19 mouse cellular contexts compared by ENCODE assay signal in the genomic region with DNA sequence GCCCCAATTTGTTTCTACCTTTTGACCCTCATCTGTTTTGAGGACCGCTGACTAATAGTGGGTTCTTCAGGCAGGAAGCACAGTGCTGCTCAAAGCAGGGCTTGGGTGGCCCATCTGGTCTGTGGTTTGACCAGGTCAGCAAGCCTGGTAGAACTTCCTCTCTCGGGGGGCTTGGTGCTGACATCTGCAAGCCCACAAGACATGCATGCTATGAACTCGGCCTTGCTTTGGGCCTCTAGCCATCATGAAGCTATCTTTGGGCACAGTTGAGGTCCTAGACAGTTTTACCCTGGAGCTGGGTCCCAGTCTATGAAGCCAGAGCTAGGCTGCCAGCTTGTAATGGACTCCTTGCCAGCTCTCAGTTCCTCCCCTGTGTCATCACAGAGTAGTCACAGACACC. TPM values are rescaled to one million over a fixed set of nuclear protein-coding genes. Genes with fewer than 3 reads are reported as not detected.
DNase-seq lines count a peak whose midpoint lies in the region; ATAC-seq and TF ChIP-seq lines count a peak whose summit lies in the region.
"Had no signal": no experiment of that assay in that cellular context is flagged by ENCODE, and none has a peak within 500 bp of the region (broad histone marks: within the 10 kb centered on the region; RNA-seq: fewer than 3 reads in every experiment).

No protein-coding gene starts in this region.

- no peak overlapping the region for H3K9ac ChIP-seq in intestine, embryonic 16.5 days (ENCODE audit: low read depth, low read length)
- H3K9ac ChIP-seq: embryonic facial prominence, embryonic 13.5 days; liver, embryonic 13.5 days; midbrain, embryonic 13.5 days; stomach, embryonic 15.5 days had no signal

- H3K36me3 ChIP-seq in heart, embryonic 10.5 days = no peaks in the 10 kb centered on the region
- H3K36me3 ChIP-seq in intestine, embryonic 16.5 days (ENCODE audit: control insufficient read depth, insufficient read depth, low read length) = no peaks in the 10 kb centered on the region
- H3K36me3 ChIP-seq: embryonic facial prominence, embryonic 13.5 days; hindbrain, embryonic 10.5 days; liver, embryonic 13.5 days; midbrain, embryonic 13.5 days; stomach, embryonic 15.5 days had no signal

- H3K4me3 ChIP-seq in heart, embryonic 10.5 days = no peak overlapping the region
- no peak overlapping the region for H3K4me3 ChIP-seq in lung, adult 2 months (replicated peaks; ENCODE audit: extremely low read depth, low read depth, low read length)
- no peak overlapping the region for H3K4me3 ChIP-seq in intestine, embryonic 16.5 days (ENCODE audit: low read length)
- H3K4me3 ChIP-seq: embryonic facial prominence, embryonic 13.5 days; hindbrain, embryonic 10.5 days; liver, embryonic 13.5 days; midbrain, embryonic 13.5 days; stomach, embryonic 15.5 days had no signal

- H3K9me3 ChIP-seq in heart, embryonic 10.5 days = no peaks in the 10 kb centered on the region
- H3K9me3 ChIP-seq in intestine, embryonic 16.5 days (ENCODE audit: control insufficient read depth, low read length) = no peaks in the 10 kb centered on the region
- H3K9me3 ChIP-seq: embryonic facial prominence, embryonic 13.5 days; hindbrain, embryonic 10.5 days; liver, embryonic 13.5 days; midbrain, embryonic 13.5 days; stomach, embryonic 15.5 days had no signal

- ATAC-seq in monocyte, adult 5-6 weeks (replicated peaks; ENCODE audit: insufficient number of reproducible peaks, low FRiP score, low TSS enrichment, poor library complexity, severe bottlenecking) = 0 out of 2 replicates have a peak, but pooled peaks have one; percentile 25
- ATAC-seq in megakaryocyte-erythroid progenitor cell, adult 5-6 weeks (replicated peaks; ENCODE audit: low FRiP score, low TSS enrichment, poor library complexity, severe bottlenecking) = no peak
- no peak for ATAC-seq in intestine, embryonic 16.5 days
- ATAC-seq: forebrain, embryonic 14.5 days; intestine, postnatal 0 days; midbrain, embryonic 13.5 days; Patski had no signal

- DNase-seq in heart, adult 9 months (ENCODE audit: low spot score in 2 of 2) = peak; percentile 56 to 73
- DNase-seq in heart, embryonic 10.5 days (ENCODE audit: low spot score) = no peak
- peak; percentile 27 to 47 for DNase-seq in lung, adult 18-20 months
- DNase-seq in lung, adult 2 months = no peak
- DNase-seq in brain, adult 2 months (ENCODE audit: low read depth, low spot score) = peak; percentile 67
- DNase-seq: adrenal gland, postnatal 25 days; cerebellum, adult 9-11 months; liver, embryonic 13.5 days had no signal

- 67% methylated on average over 3 of the region's 3 CpGs for WGBS in heart, embryonic 10.5 days
- WGBS in lung, adult 2 months = 59% methylated on average over 3 of the region's 3 CpGs
- 77% methylated on average over 3 of the region's 3 CpGs for WGBS in intestine, embryonic 16.5 days

- no peak overlapping the region for H3K4me2 ChIP-seq in intestine, embryonic 16.5 days (ENCODE audit: low read depth, low read length)
- H3K4me2 ChIP-seq: embryonic facial prominence, embryonic 13.5 days; liver, embryonic 13.5 days; midbrain, embryonic 13.5 days; stomach, embryonic 15.5 days had no signal

- no peak for TF ChIP-seq POLR2A in lung, adult 2 months (IDR thresholded peaks at IDR 0.05; ENCODE audit: borderline replicate concordance, extremely low read depth, low read depth, low read length)

- peaks cover 8% of the 10 kb centered on the region; the same call in 1 of the 2 replicates for H3K4me1 ChIP-seq in heart, embryonic 10.5 days
- no peaks in the 10 kb centered on the region for H3K4me1 ChIP-seq in lung, adult 2 months (ENCODE audit: control insufficient read depth, insufficient read depth, low read length)
- H3K4me1 ChIP-seq in intestine, embryonic 16.5 days (ENCODE audit: control insufficient read depth, insufficient read depth, low read length) = peaks cover 5% of the 10 kb centered on the region
- H3K4me1 ChIP-seq: embryonic facial prominence, embryonic 13.5 days; stomach, embryonic 15.5 days had no signal

- no peak for TF ChIP-seq CTCF in lung, adult 2 months (IDR thresholded peaks at IDR 0.05; ENCODE audit: insufficient read depth, low read length)

- peaks cover 3% of the 10 kb centered on the region; the same call in 1 of the 2 replicates for H3K27me3 ChIP-seq in heart, embryonic 10.5 days (ENCODE audit: insufficient read depth, poor library complexity, severe bottlenecking)
- no peaks in the 10 kb centered on the region for H3K27me3 ChIP-seq in intestine, embryonic 16.5 days (replicated peaks; ENCODE audit: control insufficient read depth, insufficient read depth, low read length)
- H3K27me3 ChIP-seq: embryonic facial prominence, embryonic 13.5 days; liver, embryonic 13.5 days; midbrain, embryonic 13.5 days; stomach, embryonic 15.5 days had no signal

- H3K27ac ChIP-seq in heart, embryonic 10.5 days = no peak overlapping the region
- no peak overlapping the region for H3K27ac ChIP-seq in intestine, embryonic 16.5 days (ENCODE audit: low read length)
- H3K27ac ChIP-seq: embryonic facial prominence, embryonic 13.5 days; hindbrain, embryonic 10.5 days; midbrain, embryonic 13.5 days; stomach, embryonic 15.5 days had no signal

RNA-seq across cellular contexts. Expression of gene Slco2b1, which starts 36.2 kb away (rescaled TPM):
- polyA plus RNA-seq in heart, embryonic 10.5 days (2016; fragmentation: Nextera tagmentation; extraction: Ambion mirVana) = 0.39 and 0.44 TPM in 2 replicates
- 16.5 and 18.0 TPM in 2 replicates for polyA plus RNA-seq in lung, adult 2 months (2012; rRNA removed)
- 0.48 to 2.1 TPM in 2 of 3 replicates, not detected in the other for total RNA-seq in monocyte, adult 5-6 weeks (2017)
- total RNA-seq in megakaryocyte-erythroid progenitor cell, adult 5-6 weeks (2014; fragmentation: Nextera tagmentation) = 0.64 TPM in 1 of 2 replicates, not detected in the other
- 0.11 TPM in 1 of 2 replicates, not detected in the other for total RNA-seq in megakaryocyte-erythroid progenitor cell, adult 5-6 weeks (2017)
- polyA plus RNA-seq in intestine, embryonic 16.5 days (2015; fragmentation: Nextera tagmentation; extraction: Ambion mirVana) = 3.0 and 3.7 TPM in 2 replicates
- polyA plus RNA-seq: Patski had no signal

RNA-seq across cellular contexts. Expression of gene Tpbgl, which starts 48.0 kb away (rescaled TPM):
- polyA plus RNA-seq in heart, embryonic 10.5 days (2016; fragmentation: Nextera tagmentation; extraction: Ambion mirVana) = 0.89 and 1.2 TPM in 2 replicates
- polyA plus RNA-seq in lung, adult 2 months (2012; rRNA removed) = 3.8 and 7.2 TPM in 2 replicates
- total RNA-seq in monocyte, adult 5-6 weeks (2017) = 0.68 TPM in 1 of 3 replicates, not detected in the others
- total RNA-seq in megakaryocyte-erythroid progenitor cell, adult 5-6 weeks (2014; fragmentation: Nextera tagmentation) = 0.35 TPM in 1 of 2 replicates, not detected in the other
- total RNA-seq in megakaryocyte-erythroid progenitor cell, adult 5-6 weeks (2017) = 0.05 TPM in 1 of 2 replicates, not detected in the other
- polyA plus RNA-seq in intestine, embryonic 16.5 days (2015; fragmentation: Nextera tagmentation; extraction: Ambion mirVana) = 1.0 and 1.1 TPM in 2 replicates

RNA-seq across cellular contexts. Expression of gene Olfr520, which starts 55.2 kb away (rescaled TPM):
- polyA plus RNA-seq in heart, embryonic 10.5 days (2016; fragmentation: Nextera tagmentation; extraction: Ambion mirVana) = 0.16 TPM in 1 of 2 replicates, not detected in the other
- not detected in 2 replicates for polyA plus RNA-seq in lung, adult 2 months (2012; rRNA removed)
- not detected in 3 replicates for total RNA-seq in monocyte, adult 5-6 weeks (2017)
- total RNA-seq in megakaryocyte-erythroid progenitor cell, adult 5-6 weeks (2014; fragmentation: Nextera tagmentation) = not detected in 2 replicates
- not detected in 2 replicates for total RNA-seq in megakaryocyte-erythroid progenitor cell, adult 5-6 weeks (2017)
- not detected in 2 replicates for polyA plus RNA-seq in intestine, embryonic 16.5 days (2015; fragmentation: Nextera tagmentation; extraction: Ambion mirVana)
- total RNA-seq: adrenal gland, postnatal 25 days had no signal
- polyA plus RNA-seq: embryonic facial prominence, embryonic 13.5 days; forebrain, embryonic 14.5 days; hindbrain, embryonic 10.5 days; intestine, postnatal 0 days; liver, embryonic 13.5 days; midbrain, embryonic 13.5 days; neural tube, embryonic 14.5 days; Patski; stomach, embryonic 15.5 days had no signal

Comparison
In these comparisons a context has a peak if more than half of its experiments do, and no peak if none do; other contexts are left out.
1. DNase-seq: peak in heart, adult 9 months (2 of 2), lung, adult 18-20 months (2 of 2) and brain, adult 2 months (single experiment); none in heart, embryonic 10.5 days (single experiment) and lung, adult 2 months (single experiment).